Mouse (Mus musculus) hindbrain, embryonic 16.5 days (tissue): ENCODE measurements around the gene Vmn1r33. TPM values are rescaled to one million over a fixed set of nuclear protein-coding genes. Genes with fewer than 3 reads are reported as not detected.
"Not testable (repeated sequence)": the region's sequence is repeated elsewhere in the genome, so short reads cannot be mapped to it uniquely, and the experiment has no call there.

Experiments used
- ATAC-seq: fragments of 200-750 bp; cut with Nextera tagmentation; 2 replicates; pipeline ENCODE4 v1.8.0; 2017; ENCODE audit warnings: moderate TSS enrichment, moderate library complexity
- H3K27ac ChIP-seq: fragments of 300-500 bp; sonication (generic); 2 replicates; pipeline ENCODE4 v1.5.1; 2014; ENCODE audit warnings: low read depth, mild to moderate bottlenecking, control low read depth, low read length, moderate library complexity
- H3K27me3 ChIP-seq: fragments of 300-500 bp; sonication (generic); replicated peaks from 2 replicates; pipeline ENCODE4 v1.6.1; 2014; ENCODE audit warnings: low read length; ENCODE audit not compliant: control insufficient read depth, insufficient read depth
- H3K36me3 ChIP-seq: fragments of 300-500 bp; sonication (generic); 2 replicates; pipeline ENCODE4 v1.6.1; 2014; ENCODE audit warnings: mild to moderate bottlenecking, low read length, moderate library complexity, mixed read lengths; ENCODE audit not compliant: control insufficient read depth, insufficient read depth
- H3K4me1 ChIP-seq: fragments of 300-500 bp; sonication (generic); 2 replicates; pipeline ENCODE4 v1.6.1; 2014; ENCODE audit warnings: low read depth, low read length; ENCODE audit not compliant: control insufficient read depth, insufficient read depth
- H3K4me2 ChIP-seq: fragments of 300-500 bp; sonication (generic); 2 replicates; pipeline ENCODE4 v1.6.1; 2014; ENCODE audit warnings: mild to moderate bottlenecking, low read length, control low read depth, moderate library complexity
- H3K4me3 ChIP-seq: fragments of 300-500 bp; sonication (generic); 2 replicates; pipeline ENCODE4 v1.5.1; 2014; ENCODE audit warnings: mild to moderate bottlenecking, low read length, control low read depth, moderate library complexity
- H3K9ac ChIP-seq: fragments of 300-500 bp; sonication (generic); 2 replicates; pipeline ENCODE4 v1.6.1; 2014; ENCODE audit warnings: low read depth, mild to moderate bottlenecking, control low read depth, low read length, moderate library complexity
- H3K9me3 ChIP-seq: fragments of 300-500 bp; sonication (generic); 2 replicates; pipeline ENCODE4 v1.6.1; 2014; ENCODE audit warnings: mild to moderate bottlenecking, low read length, moderate library complexity; ENCODE audit not compliant: control insufficient read depth
- WGBS: fragments of 180-500 bp; shearing (Covaris S2); extraction: QIAGEN DNeasy Blood & Tissue Kit; methylation state at CpG from one replicate; pipeline ENCODE4 v1.1.7; 2014; 5-methylcytosine and 5-hydroxymethylcytosine counted together
- polyA plus RNA-seq: library from polyadenylated mRNA; unstranded; fragments of >200 nt; fragmentation: Nextera tagmentation; extraction: Ambion mirVana; gene quantifications from 2 replicates; pipeline ENCODE4 v1.2.1, GENCODE M21; 2015

The Vmn1r33 gene
- not detected in 2 replicates for polyA plus RNA-seq

GRCm38 (mm10) chr6:66618182-66618581 is at the start of gene Vmn1r33:
Gene Vmn1r33, minus strand, starts transcription at chr6:66618282.
- not testable (repeated sequence) for H3K36me3 ChIP-seq, ATAC-seq, H3K4me1 ChIP-seq, H3K4me2 ChIP-seq, H3K27ac ChIP-seq, H3K9me3 ChIP-seq, H3K27me3 ChIP-seq, H3K4me3 ChIP-seq, H3K9ac ChIP-seq

GRCm38 (mm10) chr6:66643779-66644178 is 25.7 kb upstream of the Vmn1r33 start, which contains the start of gene Vmn1r34:
Gene Vmn1r34, minus strand, starts transcription at chr6:66643879.
- WGBS = 89% methylated on average over 1 of the region's 1 CpGs
- H3K36me3 ChIP-seq = no peaks in the 10 kb centered on the region
- no peaks in the 10 kb centered on the region for H3K9me3 ChIP-seq
- H3K4me3 ChIP-seq = no peak within 1 kb of the TSS
- no peak within 1 kb of the TSS for H3K27ac ChIP-seq
- H3K9ac ChIP-seq = no peak within 1 kb of the TSS
- ATAC-seq = no peak
- no peak within 1 kb of the TSS for H3K4me2 ChIP-seq
- H3K4me1 ChIP-seq = no peaks in the 10 kb centered on the region
- H3K27me3 ChIP-seq = no peaks in the 10 kb centered on the region

GRCm38 (mm10) chr6:66595804-66596203 is 22.3 kb downstream of the Vmn1r33 start:
- H3K9me3 ChIP-seq = no peaks in the 10 kb centered on the region
- ATAC-seq = no peak

More at GRCm38 (mm10) chr6:66595804-66596203, 22.3 kb downstream of the Vmn1r33 start:
- no peak overlapping the region for H3K9ac ChIP-seq
- no peaks in the 10 kb centered on the region for H3K27me3 ChIP-seq
- no peak overlapping the region for H3K4me3 ChIP-seq
- no peak overlapping the region for H3K27ac ChIP-seq
- no peak overlapping the region for H3K4me2 ChIP-seq
- H3K36me3 ChIP-seq = no peaks in the 10 kb centered on the region
- no peaks in the 10 kb centered on the region for H3K4me1 ChIP-seq

Other genes with a start within 250 kb of the Vmn1r33 start
- gene Mad2l1, start 82.9 kb downstream of the Vmn1r33 start, polyA plus RNA-seq = 19.8 and 19.9 TPM in 2 replicates
- 0.05 and 0.08 TPM in 2 replicates for gene Vmn1r32, start 58.2 kb downstream of the Vmn1r33 start, polyA plus RNA-seq
- gene Vmn1r34, start 25.6 kb upstream of the Vmn1r33 start, polyA plus RNA-seq = not detected in 2 replicates
- gene Vmn1r35, start 67.6 kb upstream of the Vmn1r33 start, polyA plus RNA-seq = not detected in 2 replicates
- not detected in 2 replicates for gene Vmn1r36, start 100.9 kb upstream of the Vmn1r33 start, polyA plus RNA-seq
- not detected in 2 replicates for gene Vmn1r37, start 111.1 kb upstream of the Vmn1r33 start, polyA plus RNA-seq
- not detected in 2 replicates for gene Vmn1r38, start 164.3 kb upstream of the Vmn1r33 start, polyA plus RNA-seq
- gene Vmn1r39, start 192.3 kb upstream of the Vmn1r33 start, polyA plus RNA-seq = not detected in 2 replicates